Mouse (Mus musculus): ENCODE measurements around the gene Krtap24-1. TPM values are rescaled to one million over a fixed set of nuclear protein-coding genes. Genes with fewer than 3 reads are reported as not detected.

The Krtap24-1 gene
- not detected in 2 replicates for polyA plus RNA-seq (2015; fragmentation: Nextera tagmentation; extraction: Ambion mirVana)

GRCm38 (mm10) chr16:88611922-88612321, at the start of gene Krtap24-1:
TSS of gene Krtap24-1 (minus strand) at chr16:88612279.
- H3K4me1 ChIP-seq (ENCODE audit: insufficient read depth, low read length) = no peaks in the 10 kb centered on the region
- ATAC-seq (ENCODE audit: low FRiP score, low TSS enrichment) = no peak
- no peaks in the 10 kb centered on the region for H3K36me3 ChIP-seq (ENCODE audit: insufficient read depth, low read length)
- no peaks in the 10 kb centered on the region for H3K27me3 ChIP-seq (ENCODE audit: insufficient read depth, low read length)
- H3K9me3 ChIP-seq (ENCODE audit: low read length) = no peaks in the 10 kb centered on the region
- no peak within 1 kb of the TSS for H3K9ac ChIP-seq (replicated peaks; ENCODE audit: low read length)
- no peak within 1 kb of the TSS for H3K27ac ChIP-seq (ENCODE audit: low read length)
- 92% methylated on average over 8 of the region's 8 CpGs for WGBS
- H3K4me3 ChIP-seq (ENCODE audit: low read length) = no peak within 1 kb of the TSS
- H3K4me2 ChIP-seq (replicated peaks; ENCODE audit: low read depth, low read length) = no peak within 1 kb of the TSS

DNA sequence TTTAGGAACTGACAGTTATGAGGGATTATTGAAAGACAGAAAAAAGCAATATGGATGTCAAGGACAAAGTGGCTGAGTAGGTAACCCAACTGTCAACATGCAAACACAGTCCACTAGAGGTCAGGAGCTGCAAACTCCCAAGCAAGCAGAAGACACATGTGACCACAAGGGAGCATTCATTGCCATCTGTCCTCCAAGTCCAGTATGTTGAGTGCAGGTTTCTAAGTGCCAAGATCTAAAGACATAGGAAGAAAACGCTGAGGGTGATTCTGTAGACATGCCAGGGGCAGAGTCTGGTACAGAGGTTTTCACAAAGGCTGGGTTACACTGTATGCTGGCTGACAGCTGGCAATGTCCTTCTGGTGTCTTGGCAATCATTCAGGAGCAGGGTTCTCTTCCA, 45.3 kb upstream of the Krtap24-1 start:
- H3K27ac ChIP-seq (ENCODE audit: low read length) = no peak overlapping the region
- no peaks in the 10 kb centered on the region for H3K36me3 ChIP-seq (ENCODE audit: insufficient read depth, low read length)
- no peaks in the 10 kb centered on the region for H3K4me1 ChIP-seq (ENCODE audit: insufficient read depth, low read length)
- H3K4me3 ChIP-seq (ENCODE audit: low read length) = no peak overlapping the region
- no peaks in the 10 kb centered on the region for H3K27me3 ChIP-seq (ENCODE audit: insufficient read depth, low read length)
- no peaks in the 10 kb centered on the region for H3K9me3 ChIP-seq (ENCODE audit: low read length)
- WGBS = 54% methylated on average over 1 of the region's 1 CpGs
- peak; percentile 42; the same call in 1 of the 2 replicates for ATAC-seq (ENCODE audit: low FRiP score, low TSS enrichment)
- no peak overlapping the region for H3K9ac ChIP-seq (replicated peaks; ENCODE audit: low read length)
- no peak overlapping the region for H3K4me2 ChIP-seq (replicated peaks; ENCODE audit: low read depth, low read length)

DNA sequence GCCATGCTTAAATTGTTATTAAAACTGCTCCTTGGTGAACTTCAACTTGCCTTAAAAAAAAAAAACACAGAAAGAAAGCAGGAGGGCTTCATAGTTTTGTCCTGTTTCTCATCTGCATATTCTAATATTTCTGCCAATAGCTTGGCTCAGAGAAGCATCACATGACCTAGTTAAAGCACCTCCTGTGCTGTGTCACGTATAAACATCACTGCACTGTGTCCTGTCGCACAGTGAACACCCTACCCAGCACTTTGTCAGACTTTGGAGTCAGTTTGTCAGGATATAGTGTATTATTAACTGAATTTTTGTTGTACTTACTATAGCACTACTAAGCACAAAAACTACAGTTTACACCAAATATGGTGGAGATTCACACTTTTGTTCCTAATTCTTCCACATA, 39.9 kb upstream of the Krtap24-1 start:
- no peaks in the 10 kb centered on the region for H3K36me3 ChIP-seq (ENCODE audit: insufficient read depth, low read length)
- no peak for ATAC-seq (ENCODE audit: low FRiP score, low TSS enrichment)
- no peaks in the 10 kb centered on the region for H3K27me3 ChIP-seq (ENCODE audit: insufficient read depth, low read length)
- H3K9me3 ChIP-seq (ENCODE audit: low read length) = no peaks in the 10 kb centered on the region
- H3K4me3 ChIP-seq (ENCODE audit: low read length) = no peak overlapping the region
- H3K27ac ChIP-seq (ENCODE audit: low read length) = no peak overlapping the region
- no peak overlapping the region for H3K4me2 ChIP-seq (replicated peaks; ENCODE audit: low read depth, low read length)
- peaks cover 5% of the 10 kb centered on the region; the same call in 1 of the 2 replicates for H3K4me1 ChIP-seq (ENCODE audit: insufficient read depth, low read length)
- 64% methylated on average over 2 of the region's 2 CpGs for WGBS
- H3K9ac ChIP-seq (replicated peaks; ENCODE audit: low read length) = no peak overlapping the region

GRCm38 (mm10) chr16:88651082-88651481, 39.0 kb upstream of the Krtap24-1 start:
- peaks cover 5% of the 10 kb centered on the region; the same call in 1 of the 2 replicates for H3K4me1 ChIP-seq (ENCODE audit: insufficient read depth, low read length)
- no peaks in the 10 kb centered on the region for H3K9me3 ChIP-seq (ENCODE audit: low read length)
- no peak overlapping the region for H3K27ac ChIP-seq (ENCODE audit: low read length)
- no peaks in the 10 kb centered on the region for H3K27me3 ChIP-seq (ENCODE audit: insufficient read depth, low read length)
- ATAC-seq (ENCODE audit: low FRiP score, low TSS enrichment) = no peak
- H3K36me3 ChIP-seq (ENCODE audit: insufficient read depth, low read length) = no peaks in the 10 kb centered on the region
- no peak overlapping the region for H3K4me2 ChIP-seq (replicated peaks; ENCODE audit: low read depth, low read length)
- no peak overlapping the region for H3K9ac ChIP-seq (replicated peaks; ENCODE audit: low read length)
- WGBS = 34% methylated on average over 1 of the region's 1 CpGs
- H3K4me3 ChIP-seq (ENCODE audit: low read length) = no peak overlapping the region

DNA sequence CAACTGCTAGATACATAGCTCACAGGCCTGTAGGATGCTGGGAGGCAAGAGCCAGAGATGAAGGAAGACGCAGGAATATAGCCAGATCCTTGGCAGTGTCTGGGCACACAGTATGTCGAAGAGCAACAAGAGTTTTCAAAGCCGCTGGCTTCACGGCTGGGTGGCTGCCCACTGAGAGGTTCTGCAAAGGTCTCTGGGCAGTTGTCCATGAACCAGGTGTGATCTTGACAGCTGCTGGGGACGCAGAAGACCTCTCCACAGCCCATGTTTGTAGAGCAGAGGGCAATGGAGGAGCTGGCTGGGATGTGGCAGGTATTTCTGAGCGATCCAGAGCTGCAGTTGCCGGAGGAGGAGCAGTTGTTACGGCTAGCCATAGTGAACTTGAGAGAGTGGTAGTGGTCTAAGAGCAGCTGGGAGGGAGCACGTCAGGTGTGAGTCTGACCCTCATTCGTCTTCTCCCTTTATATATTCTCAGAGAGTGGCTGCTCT, 35.3 kb upstream of the Krtap24-1 start, which contains the start of gene Krtap26-1:
Gene Krtap26-1, minus strand, starts transcription at position 439 of the 489 bp plus-strand sequence.
- 44% methylated on average over 10 of the region's 10 CpGs for WGBS
- Histone ChIP-seq H3K9ac (replicated peaks; ENCODE audit: low read length) (no peak within 1 kb of the TSS), H3K4me1 (ENCODE audit: insufficient read depth, low read length) (peaks cover 5% of the 10 kb centered on the region; the same call in 1 of the 2 replicates), H3K27ac (ENCODE audit: low read length) (no peak within 1 kb of the TSS), H3K9me3 (ENCODE audit: low read length) (no peaks in the 10 kb centered on the region), H3K4me2 (replicated peaks; ENCODE audit: low read depth, low read length) (0 out of 2 replicates have a peak within 1 kb of the TSS, but pooled peaks have one; percentile 8), H3K36me3 (ENCODE audit: insufficient read depth, low read length) (no peaks in the 10 kb centered on the region), H3K27me3 (ENCODE audit: insufficient read depth, low read length) (no peaks in the 10 kb centered on the region), H3K4me3 (ENCODE audit: low read length) (no peak within 1 kb of the TSS)
- ATAC-seq (ENCODE audit: low FRiP score, low TSS enrichment) = 0 out of 2 replicates have a peak, but pooled peaks have one; percentile 15

- Histone ChIP-seq H3K27ac (ENCODE audit: low read length) (no peak overlapping the region), H3K9me3 (ENCODE audit: low read length) (no peaks in the 10 kb centered on the region), H3K4me1 (ENCODE audit: insufficient read depth, low read length) (peaks cover 5% of the 10 kb centered on the region; the same call in 1 of the 2 replicates), H3K36me3 (ENCODE audit: insufficient read depth, low read length) (no peaks in the 10 kb centered on the region), H3K4me3 (ENCODE audit: low read length) (no peak overlapping the region), H3K4me2 (replicated peaks; ENCODE audit: low read depth, low read length) (no peak overlapping the region), H3K27me3 (ENCODE audit: insufficient read depth, low read length) (no peaks in the 10 kb centered on the region), H3K9ac (replicated peaks; ENCODE audit: low read length) (no peak overlapping the region)
- WGBS = 80% methylated on average over 8 of the region's 8 CpGs
- ATAC-seq (ENCODE audit: low FRiP score, low TSS enrichment) = no peak
These were observed 34.5 kb upstream of the Krtap24-1 start for GRCm38 (mm10) chr16:88646366-88647111.

GRCm38 (mm10) chr16:88640053-88640452, 28.0 kb upstream of the Krtap24-1 start:
- Histone ChIP-seq H3K27ac (ENCODE audit: low read length) (no peak overlapping the region), H3K27me3 (ENCODE audit: insufficient read depth, low read length) (no peaks in the 10 kb centered on the region), H3K4me1 (ENCODE audit: insufficient read depth, low read length) (no peaks in the 10 kb centered on the region), H3K36me3 (ENCODE audit: insufficient read depth, low read length) (no peaks in the 10 kb centered on the region), H3K9ac (replicated peaks; ENCODE audit: low read length) (no peak overlapping the region), H3K4me2 (replicated peaks; ENCODE audit: low read depth, low read length) (no peak overlapping the region), H3K4me3 (ENCODE audit: low read length) (no peak overlapping the region), H3K9me3 (ENCODE audit: low read length) (no peaks in the 10 kb centered on the region)
- no peak for ATAC-seq (ENCODE audit: low FRiP score, low TSS enrichment)
- 82% methylated on average over 3 of the region's 3 CpGs for WGBS

- WGBS = 31% methylated on average over 4 of the region's 4 CpGs
- H3K4me1 ChIP-seq (ENCODE audit: insufficient read depth, low read length) = no peaks in the 10 kb centered on the region
- no peak overlapping the region for H3K9ac ChIP-seq (replicated peaks; ENCODE audit: low read length)
- H3K27me3 ChIP-seq (ENCODE audit: insufficient read depth, low read length) = no peaks in the 10 kb centered on the region
- H3K36me3 ChIP-seq (ENCODE audit: insufficient read depth, low read length) = no peaks in the 10 kb centered on the region
- no peak overlapping the region for H3K4me2 ChIP-seq (replicated peaks; ENCODE audit: low read depth, low read length)
- H3K4me3 ChIP-seq (ENCODE audit: low read length) = no peak overlapping the region
- no peak for ATAC-seq (ENCODE audit: low FRiP score, low TSS enrichment)
- H3K27ac ChIP-seq (ENCODE audit: low read length) = no peak overlapping the region
- H3K9me3 ChIP-seq (ENCODE audit: low read length) = no peaks in the 10 kb centered on the region
These were observed 23.1 kb upstream of the Krtap24-1 start for GRCm38 (mm10) chr16:88635142-88635541.

- WGBS = 48% methylated on average over 4 of the region's 4 CpGs
- H3K9me3 ChIP-seq (ENCODE audit: low read length) = no peaks in the 10 kb centered on the region
- ATAC-seq (ENCODE audit: low FRiP score, low TSS enrichment) = peak; percentile 92
- 0 out of 2 replicates have a peak overlapping the region, but pooled peaks have one; percentile 8 for H3K27ac ChIP-seq (ENCODE audit: low read length)
- H3K4me1 ChIP-seq (ENCODE audit: insufficient read depth, low read length) = no peaks in the 10 kb centered on the region
- H3K9ac ChIP-seq (replicated peaks; ENCODE audit: low read length) = no peak overlapping the region
- H3K4me3 ChIP-seq (ENCODE audit: low read length) = no peak overlapping the region
- H3K4me2 ChIP-seq (replicated peaks; ENCODE audit: low read depth, low read length) = no peak overlapping the region
- no peaks in the 10 kb centered on the region for H3K27me3 ChIP-seq (ENCODE audit: insufficient read depth, low read length)
- no peaks in the 10 kb centered on the region for H3K36me3 ChIP-seq (ENCODE audit: insufficient read depth, low read length)
These were observed 19.4 kb upstream of the Krtap24-1 start for GRCm38 (mm10) chr16:88631474-88631873.

DNA sequence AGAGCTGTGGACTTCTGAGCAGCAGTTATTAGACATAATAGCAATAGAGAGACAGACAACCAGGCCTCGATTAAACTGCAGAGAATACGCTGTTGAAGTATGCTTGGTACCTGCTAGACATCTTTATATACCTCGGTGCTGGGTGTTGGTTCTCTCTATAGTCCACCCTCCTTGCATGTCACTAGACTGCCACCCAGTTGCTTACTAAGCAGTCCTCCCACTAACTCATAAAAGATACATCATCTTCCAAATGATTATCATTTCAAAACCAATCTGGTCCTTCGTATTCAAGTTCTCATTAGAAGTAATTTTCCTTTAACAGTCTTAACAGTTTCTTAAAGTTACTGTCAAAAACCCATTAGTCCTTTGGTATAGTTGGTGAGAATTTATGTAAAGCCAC, 15.5 kb upstream of the Krtap24-1 start, which contains the start of gene 2310079G19Rik:
Gene 2310079G19Rik, minus strand, starts transcription at position 101 of the 400 bp plus-strand sequence.
- ATAC-seq (ENCODE audit: low FRiP score, low TSS enrichment) = no peak
- Histone ChIP-seq H3K4me3 (ENCODE audit: low read length) (no peak within 1 kb of the TSS), H3K9ac (replicated peaks; ENCODE audit: low read length) (no peak within 1 kb of the TSS), H3K4me2 (replicated peaks; ENCODE audit: low read depth, low read length) (no peak within 1 kb of the TSS), H3K36me3 (ENCODE audit: insufficient read depth, low read length) (no peaks in the 10 kb centered on the region), H3K4me1 (ENCODE audit: insufficient read depth, low read length) (no peaks in the 10 kb centered on the region), H3K9me3 (ENCODE audit: low read length) (no peaks in the 10 kb centered on the region), H3K27ac (ENCODE audit: low read length) (no peak within 1 kb of the TSS), H3K27me3 (ENCODE audit: insufficient read depth, low read length) (no peaks in the 10 kb centered on the region)
- WGBS = 91% methylated on average over 4 of the region's 4 CpGs
